Mouse (Mus musculus): ENCODE data around the gene Btnl1. TPM values are rescaled to one million over a fixed set of nuclear protein-coding genes. Genes with fewer than 3 reads are reported as not detected.

The Btnl1 gene
- polyA plus RNA-seq, 1 experiment from 2014 or later, result not detected

DNA sequence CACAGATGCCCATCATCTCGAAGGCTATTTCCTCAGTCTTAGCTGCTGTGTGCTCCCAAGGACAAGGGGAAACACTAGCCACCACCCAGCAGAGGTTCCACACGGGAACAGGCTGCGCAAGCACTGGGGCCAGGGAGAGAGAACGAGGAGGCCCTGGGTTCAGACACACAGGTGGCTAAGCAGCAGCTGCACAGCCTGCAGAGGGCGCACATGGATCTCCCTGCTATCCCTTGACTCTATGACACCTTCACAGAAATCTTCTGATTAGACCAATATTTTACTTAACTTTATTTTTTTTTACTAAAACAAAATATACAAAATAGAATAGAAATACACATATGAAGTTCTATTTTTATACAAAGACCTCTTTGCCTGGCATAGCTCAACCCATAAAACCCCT lies 20.4 kb downstream of the Btnl1 start:
- H3K9me3 ChIP-seq (ENCODE audit: control insufficient read depth, low read length), result no peaks in the 10 kb centered on the region
- 0 out of 2 replicates have a peak, but pooled peaks cover 4% of the 10 kb centered on the region for H3K27me3 ChIP-seq (replicated peaks; ENCODE audit: control insufficient read depth, insufficient read depth, low read length)
- ATAC-seq (ENCODE audit: low read depth) (no peak), DNase-seq (ENCODE audit: low spot score) (no peak)
- no peak overlapping the region for H3K4me3 ChIP-seq (ENCODE audit: low read depth, low read length)
- H3K9ac ChIP-seq (ENCODE audit: low read depth, low read length), result no peak overlapping the region
- WGBS, result 57% methylated on average over 5 of the region's 5 CpGs
- no peaks in the 10 kb centered on the region for H3K36me3 ChIP-seq (ENCODE audit: control insufficient read depth, insufficient read depth, low read length)
- no peak overlapping the region for H3K27ac ChIP-seq (replicated peaks; ENCODE audit: low read depth, low read length)
- no peak overlapping the region for H3K4me2 ChIP-seq (ENCODE audit: low read depth, low read length)
- no peaks in the 10 kb centered on the region for H3K4me1 ChIP-seq (ENCODE audit: control insufficient read depth, insufficient read depth, low read length)

DNA sequence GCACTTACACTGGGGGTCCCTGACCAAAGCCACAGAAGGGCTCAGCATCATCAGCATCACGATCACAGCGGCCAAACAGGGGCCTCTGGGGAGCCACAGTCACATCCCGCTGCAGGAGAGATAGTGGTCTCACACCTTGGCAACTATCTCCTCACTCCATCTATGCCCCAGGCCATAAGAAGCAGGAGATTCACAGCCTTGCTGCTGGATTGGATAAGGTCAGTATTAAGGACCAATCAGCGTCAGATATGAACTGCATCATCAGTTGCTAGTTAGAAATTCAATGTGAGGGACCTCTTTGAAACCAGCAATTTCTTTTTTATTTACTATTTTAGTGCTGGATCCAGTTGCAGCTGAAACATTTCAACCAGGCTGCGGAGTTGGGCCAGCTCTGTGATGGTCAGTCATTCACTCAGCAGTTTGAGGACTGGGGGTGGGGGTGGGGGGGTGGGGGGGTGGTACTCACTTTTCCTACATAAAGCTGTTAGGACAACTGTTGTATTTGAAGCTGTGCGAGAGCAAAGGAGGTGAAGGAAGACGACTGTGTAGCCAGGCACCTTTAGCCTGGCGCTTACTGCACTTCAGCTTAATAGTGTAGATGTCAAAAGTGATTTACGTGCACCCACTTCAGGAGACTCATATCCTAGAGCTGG lies 21.3 kb downstream of the Btnl1 start:
- Histone ChIP-seq H3K4me1 (ENCODE audit: control insufficient read depth, insufficient read depth, low read length) (no peaks in the 10 kb centered on the region), H3K36me3 (ENCODE audit: control insufficient read depth, insufficient read depth, low read length) (no peaks in the 10 kb centered on the region), H3K27me3 (replicated peaks; ENCODE audit: control insufficient read depth, insufficient read depth, low read length) (0 out of 2 replicates have a peak, but pooled peaks cover under 1% of the 10 kb centered on the region), H3K9ac (ENCODE audit: low read depth, low read length) (no peak overlapping the region), H3K9me3 (ENCODE audit: control insufficient read depth, low read length) (no peaks in the 10 kb centered on the region), H3K27ac (replicated peaks; ENCODE audit: low read depth, low read length) (peak overlapping the region; percentile 85; the same call in 1 of the 2 replicates), H3K4me3 (ENCODE audit: low read depth, low read length) (peak overlapping the region; percentile 60), H3K4me2 (ENCODE audit: low read depth, low read length) (peak overlapping the region; percentile 69)
- DNase-seq (ENCODE audit: low spot score) (peak; percentile 91), ATAC-seq (ENCODE audit: low read depth) (peak; percentile 87)
- WGBS, result 20% methylated on average over 9 of the region's 9 CpGs

DNA sequence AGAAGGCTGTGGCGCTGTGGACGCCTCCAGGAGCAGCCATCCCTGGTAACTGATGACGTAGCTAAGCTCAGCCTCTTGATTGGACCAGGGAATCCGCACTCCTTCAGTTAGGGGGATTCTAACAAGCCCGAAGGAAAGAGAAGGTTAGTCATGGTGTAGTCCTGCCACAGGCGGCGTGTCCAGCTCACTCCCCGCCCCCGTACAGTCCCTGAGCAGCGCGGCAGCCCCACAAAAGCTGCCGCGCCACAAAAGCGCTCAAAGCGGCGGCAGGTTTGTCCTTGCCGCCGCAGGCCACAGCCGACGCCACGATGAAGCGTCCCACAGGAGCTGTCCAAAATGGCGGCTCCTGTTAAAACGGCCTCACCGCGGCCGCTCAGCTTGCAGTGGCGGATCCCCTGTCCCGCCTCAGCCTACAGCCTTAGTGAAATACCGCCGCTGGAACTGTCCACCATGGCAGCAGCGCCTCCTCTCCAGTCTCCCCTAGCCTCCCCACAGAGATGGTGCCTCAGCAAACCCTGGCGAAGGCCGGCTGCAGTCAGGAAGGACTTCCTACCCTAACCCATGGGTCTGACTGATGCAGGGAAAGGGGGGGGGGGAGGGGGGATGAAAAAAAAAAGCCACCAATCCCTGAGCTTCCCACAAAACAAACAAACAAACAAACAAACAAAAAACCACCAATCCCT lies 21.9 kb downstream of the Btnl1 start, which contains the start of gene BC051142:
BC051142 (plus strand) TSS at position 110 of the 683 bp plus-strand sequence.
- Histone ChIP-seq H3K4me3 (ENCODE audit: low read depth, low read length) (peak within 1 kb of the TSS; percentile 60), H3K27me3 (replicated peaks; ENCODE audit: control insufficient read depth, insufficient read depth, low read length) (no peaks in the 10 kb centered on the region), H3K9ac (ENCODE audit: low read depth, low read length) (peak within 1 kb of the TSS; percentile 75), H3K4me2 (ENCODE audit: low read depth, low read length) (peak within 1 kb of the TSS; percentile 69), H3K4me1 (ENCODE audit: control insufficient read depth, insufficient read depth, low read length) (no peaks in the 10 kb centered on the region), H3K27ac (replicated peaks; ENCODE audit: low read depth, low read length) (peak within 1 kb of the TSS; percentile 85), H3K9me3 (ENCODE audit: control insufficient read depth, low read length) (no peaks in the 10 kb centered on the region), H3K36me3 (ENCODE audit: control insufficient read depth, insufficient read depth, low read length) (no peaks in the 10 kb centered on the region)
- DNase-seq (ENCODE audit: low spot score) (peak; percentile 92), ATAC-seq (ENCODE audit: low read depth) (peak; percentile 97)
- 3% methylated on average over 31 of the region's 34 CpGs for WGBS

GRCm38 (mm10) chr17:34399394-34399715 lies 22.4 kb downstream of the Btnl1 start:
- H3K36me3 ChIP-seq (ENCODE audit: control insufficient read depth, insufficient read depth, low read length), result no peaks in the 10 kb centered on the region
- no peaks in the 10 kb centered on the region for H3K27me3 ChIP-seq (replicated peaks; ENCODE audit: control insufficient read depth, insufficient read depth, low read length)
- H3K9me3 ChIP-seq (ENCODE audit: control insufficient read depth, low read length), result no peaks in the 10 kb centered on the region
- WGBS, result 48% methylated on average over 4 of the region's 4 CpGs
- H3K9ac ChIP-seq (ENCODE audit: low read depth, low read length), result no peak overlapping the region
- H3K4me3 ChIP-seq (ENCODE audit: low read depth, low read length), result peak overlapping the region; percentile 60
- DNase-seq (ENCODE audit: low spot score), result no peak
- no peak for ATAC-seq (ENCODE audit: low read depth)
- no peak overlapping the region for H3K27ac ChIP-seq (replicated peaks; ENCODE audit: low read depth, low read length)
- H3K4me1 ChIP-seq (ENCODE audit: control insufficient read depth, insufficient read depth, low read length), result no peaks in the 10 kb centered on the region
- peak overlapping the region; percentile 69; the same call in 1 of the 2 replicates for H3K4me2 ChIP-seq (ENCODE audit: low read depth, low read length)

DNA sequence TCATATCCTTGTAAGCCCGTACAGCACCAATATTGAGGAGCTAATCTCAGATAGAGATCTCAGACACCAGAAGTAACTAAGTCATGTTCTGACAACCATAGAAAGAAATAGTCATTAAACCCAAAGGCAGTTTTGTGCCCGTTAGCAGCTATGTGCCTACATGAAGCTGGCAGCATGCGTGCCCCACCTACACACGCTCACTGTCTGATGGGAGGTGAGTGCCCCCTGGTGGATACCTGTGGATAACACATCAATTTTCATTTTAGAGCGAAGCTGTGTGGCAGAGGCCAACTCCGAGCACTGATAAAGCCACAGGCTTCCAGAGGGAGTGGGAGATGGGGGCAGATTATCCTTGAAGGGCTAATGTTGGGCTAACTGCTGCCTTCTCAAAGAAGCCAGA lies 34.2 kb downstream of the Btnl1 start:
- H3K36me3 ChIP-seq (ENCODE audit: control insufficient read depth, insufficient read depth, low read length), result no peaks in the 10 kb centered on the region
- no peak overlapping the region for H3K4me3 ChIP-seq (ENCODE audit: low read depth, low read length)
- no peaks in the 10 kb centered on the region; the same call in 1 of the 2 replicates for H3K27me3 ChIP-seq (replicated peaks; ENCODE audit: control insufficient read depth, insufficient read depth, low read length)
- ATAC-seq (ENCODE audit: low read depth) (no peak), DNase-seq (ENCODE audit: low spot score) (peak; percentile 46)
- no peaks in the 10 kb centered on the region for H3K9me3 ChIP-seq (ENCODE audit: control insufficient read depth, low read length)
- no peak overlapping the region for H3K9ac ChIP-seq (ENCODE audit: low read depth, low read length)
- no peaks in the 10 kb centered on the region for H3K4me1 ChIP-seq (ENCODE audit: control insufficient read depth, insufficient read depth, low read length)
- WGBS, result 17% methylated on average over 6 of the region's 6 CpGs
- H3K4me2 ChIP-seq (ENCODE audit: low read depth, low read length), result no peak overlapping the region
- H3K27ac ChIP-seq (replicated peaks; ENCODE audit: low read depth, low read length), result no peak overlapping the region

- Histone ChIP-seq H3K27me3 (replicated peaks; ENCODE audit: control insufficient read depth, insufficient read depth, low read length) (no peaks in the 10 kb centered on the region; the same call in 1 of the 2 replicates), H3K9me3 (ENCODE audit: control insufficient read depth, low read length) (no peaks in the 10 kb centered on the region), H3K27ac (replicated peaks; ENCODE audit: low read depth, low read length) (no peak overlapping the region), H3K4me2 (ENCODE audit: low read depth, low read length) (no peak overlapping the region), H3K36me3 (ENCODE audit: control insufficient read depth, insufficient read depth, low read length) (no peaks in the 10 kb centered on the region), H3K4me3 (ENCODE audit: low read depth, low read length) (no peak overlapping the region), H3K4me1 (ENCODE audit: control insufficient read depth, insufficient read depth, low read length) (no peaks in the 10 kb centered on the region), H3K9ac (ENCODE audit: low read depth, low read length) (no peak overlapping the region)
- no peak for DNase-seq (ENCODE audit: low spot score)
- 67% methylated on average over 7 of the region's 7 CpGs for WGBS
- no peak for ATAC-seq (ENCODE audit: low read depth)
Measured at GRCm38 (mm10) chr17:34420014-34420413, 43.1 kb downstream of the Btnl1 start.

GRCm38 (mm10) chr17:34427597-34427996 lies 50.7 kb downstream of the Btnl1 start:
- Histone ChIP-seq H3K27me3 (replicated peaks; ENCODE audit: control insufficient read depth, insufficient read depth, low read length) (no peaks in the 10 kb centered on the region), H3K9me3 (ENCODE audit: control insufficient read depth, low read length) (no peaks in the 10 kb centered on the region), H3K4me3 (ENCODE audit: low read depth, low read length) (no peak overlapping the region), H3K4me2 (ENCODE audit: low read depth, low read length) (no peak overlapping the region), H3K36me3 (ENCODE audit: control insufficient read depth, insufficient read depth, low read length) (no peaks in the 10 kb centered on the region), H3K27ac (replicated peaks; ENCODE audit: low read depth, low read length) (no peak overlapping the region), H3K4me1 (ENCODE audit: control insufficient read depth, insufficient read depth, low read length) (no peaks in the 10 kb centered on the region), H3K9ac (ENCODE audit: low read depth, low read length) (no peak overlapping the region)
- ATAC-seq (ENCODE audit: low read depth) (no peak), DNase-seq (ENCODE audit: low spot score) (no peak)
